Mouse (Mus musculus) kidney, postnatal 0 days (tissue): Measurements from ENCODE around the gene Cyp4x1. TPM values are rescaled to one million over a fixed set of nuclear protein-coding genes. Genes with fewer than 3 reads are reported as not detected.
A peak's percentile ranks its signal among the peaks of the same experiment; 100 is the strongest.

ENCODE experiments used
- ATAC-seq: fragments of 200-750 bp; cut with Nextera tagmentation; replicated peaks from 2 replicates; pipeline ENCODE4 v1.8.0; 2017; ENCODE audit warnings: low read depth, moderate number of reproducible peaks, moderate TSS enrichment, moderate library complexity; ENCODE audit not compliant: low FRiP score
- DNase-seq: peaks from one replicate; pipeline ENCODE4 v3.0.0-alpha.2; 2016; ENCODE audit warnings: low spot score
- H3K27ac ChIP-seq: fragments of 300-500 bp; sonication (generic); 2 replicates; pipeline ENCODE4 v1.5.1; 2014; ENCODE audit warnings: mild to moderate bottlenecking
- H3K27me3 ChIP-seq: fragments of 300-500 bp; sonication (generic); 2 replicates; pipeline ENCODE4 v1.6.1; 2014; ENCODE audit warnings: low read length, mixed read lengths; ENCODE audit not compliant: insufficient read depth
- H3K36me3 ChIP-seq: fragments of 300-500 bp; sonication (generic); 2 replicates; pipeline ENCODE4 v1.6.1; 2014; ENCODE audit warnings: low read length, mixed read lengths; ENCODE audit not compliant: insufficient read depth
- H3K4me1 ChIP-seq: fragments of 300-500 bp; sonication (generic); replicated peaks from 2 replicates; pipeline ENCODE4 v1.6.1; 2014; ENCODE audit warnings: antibody characterized with exemption, low read length, mixed read lengths; ENCODE audit not compliant: insufficient read depth
- H3K4me2 ChIP-seq: fragments of 300-500 bp; sonication (generic); 2 replicates; pipeline ENCODE4 v1.6.1; 2014; ENCODE audit warnings: mild to moderate bottlenecking, low read length, moderate library complexity, mixed read lengths
- H3K4me3 ChIP-seq: fragments of 300-500 bp; sonication (generic); replicated peaks from 2 replicates; pipeline ENCODE4 v1.5.1; 2014; ENCODE audit warnings: low read depth, low read length
- H3K9ac ChIP-seq: fragments of 300-500 bp; sonication (generic); 2 replicates; pipeline ENCODE4 v1.6.1; 2014; ENCODE audit warnings: low read depth, low read length
- H3K9me3 ChIP-seq: fragments of 300-500 bp; sonication (generic); replicated peaks from 2 replicates; pipeline ENCODE4 v1.6.1; 2016; ENCODE audit warnings: low read length, inconsistent platforms, mixed read lengths
- CTCF ChIP-seq: IDR thresholded peaks from 2 replicates; pipeline ENCODE4 v1.5.1; 2016; ENCODE audit warnings: antibody characterized with exemption, low read depth, mild to moderate bottlenecking, moderate library complexity
- WGBS: fragments of 180-500 bp; shearing (Covaris S2); extraction: QIAGEN DNeasy Blood & Tissue Kit; methylation state at CpG from one replicate; pipeline ENCODE4 v1.1.7; 2014; 5-methylcytosine and 5-hydroxymethylcytosine counted together
- polyA plus RNA-seq: library from polyadenylated mRNA; unstranded; fragments of >200 nt; fragmentation: Nextera tagmentation; extraction: Ambion mirVana; gene quantifications from 2 replicates; pipeline ENCODE4 v1.2.1, GENCODE M21; 2015

Cyp4x1 gene
- polyA plus RNA-seq, 1 experiment from 2014 or later: 0.21 TPM

- no peak overlapping the region for H3K9ac ChIP-seq
- H3K4me2 ChIP-seq: no peak overlapping the region
- H3K4me1 ChIP-seq: no peaks in the 10 kb centered on the region
- 94% methylated on average over 1 of the region's 1 CpGs for WGBS
- H3K27ac ChIP-seq: no peak overlapping the region
- DNase-seq (no peak), ATAC-seq (no peak)
- no peaks in the 10 kb centered on the region for H3K36me3 ChIP-seq
- TF ChIP-seq CTCF: no peak
- no peaks in the 10 kb centered on the region for H3K27me3 ChIP-seq
- no peak overlapping the region for H3K4me3 ChIP-seq
- H3K9me3 ChIP-seq: no peaks in the 10 kb centered on the region
Observed at GRCm38 (mm10) chr4:115074789-115075188, 59.3 kb downstream of the Cyp4x1 start.

DNA sequence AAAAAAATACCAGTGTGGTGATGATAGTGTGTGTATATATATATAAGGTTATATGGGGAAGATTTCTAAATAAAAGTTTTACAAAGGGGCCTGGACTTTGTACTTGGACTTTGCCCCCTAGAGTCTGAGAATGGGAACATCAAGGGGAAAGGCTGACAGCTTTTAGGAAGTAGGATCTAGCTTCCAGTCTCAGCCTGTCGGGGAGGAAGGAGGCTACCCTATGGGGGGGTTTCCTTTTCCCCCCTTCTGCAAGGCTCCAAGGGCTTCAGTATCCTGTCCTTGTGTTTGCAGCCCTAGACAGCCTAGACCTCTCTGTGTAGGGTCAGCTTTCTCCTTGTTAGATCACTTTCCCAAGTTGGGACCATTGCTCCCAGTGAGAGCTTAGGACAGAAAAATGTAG is 62.4 kb downstream of the Cyp4x1 start:
- TF ChIP-seq CTCF: peak; percentile 19; the same call in 1 of the 2 replicates
- no peak for DNase-seq
- Histone ChIP-seq H3K4me2 (no peak overlapping the region), H3K36me3 (no peaks in the 10 kb centered on the region), H3K4me1 (no peaks in the 10 kb centered on the region), H3K27me3 (no peaks in the 10 kb centered on the region), H3K9ac (no peak overlapping the region), H3K27ac (no peak overlapping the region), H3K4me3 (no peak overlapping the region), H3K9me3 (no peaks in the 10 kb centered on the region)
- 28% methylated on average over 1 of the region's 1 CpGs for WGBS
- no peak for ATAC-seq

DNA sequence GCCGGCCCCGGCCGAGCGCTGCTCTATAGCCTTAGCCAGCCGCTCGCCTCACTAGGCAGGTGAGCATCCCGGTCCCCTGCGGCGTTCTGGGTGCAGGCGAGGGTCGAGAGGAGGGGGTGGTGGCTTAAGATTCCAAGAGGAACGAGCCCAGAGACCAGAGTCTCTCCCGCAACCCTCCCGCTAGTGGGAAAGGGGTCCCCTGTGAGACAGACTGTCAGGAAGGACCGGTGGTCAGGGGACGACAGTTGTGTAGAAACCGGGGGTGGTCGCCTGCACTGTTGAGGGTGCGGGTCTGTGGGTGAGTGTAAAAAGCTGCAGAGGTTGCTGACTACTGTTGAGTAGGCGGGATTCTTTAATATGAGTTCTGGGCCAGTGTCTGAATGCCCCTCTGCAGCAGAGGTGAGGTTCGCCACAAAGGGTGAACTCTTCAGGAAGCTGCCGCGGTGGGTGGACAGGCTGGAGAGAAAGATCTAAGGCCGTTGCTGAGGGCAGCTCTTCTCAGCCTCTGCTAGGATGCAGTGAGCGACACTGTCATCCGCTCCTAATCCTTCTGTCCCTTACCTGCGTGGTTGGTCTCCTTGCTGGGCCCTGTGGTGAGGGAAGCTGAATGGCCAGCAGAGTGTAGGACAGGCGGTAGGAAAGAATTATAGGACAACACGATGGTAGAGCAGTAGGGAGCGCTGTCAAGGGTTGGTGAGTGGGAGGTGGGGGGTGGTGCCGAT is 70.4 kb downstream of the Cyp4x1 start:
- Histone ChIP-seq H3K4me2 (peak overlapping the region; percentile 97), H3K9ac (peak overlapping the region; percentile 43), H3K36me3 (no peaks in the 10 kb centered on the region), H3K4me3 (peak overlapping the region; percentile 53), H3K4me1 (peaks cover 14% of the 10 kb centered on the region; the same call in 1 of the 2 replicates), H3K9me3 (no peaks in the 10 kb centered on the region), H3K27ac (no peak overlapping the region), H3K27me3 (peaks cover 69% of the 10 kb centered on the region)
- DNase-seq (no peak), ATAC-seq (0 out of 2 replicates have a peak, but pooled peaks have one; percentile 21)
- 3% methylated on average over 31 of the region's 31 CpGs for WGBS
- TF ChIP-seq CTCF: no peak

- Histone ChIP-seq H3K36me3 (no peaks in the 10 kb centered on the region), H3K27me3 (peaks cover 73% of the 10 kb centered on the region), H3K4me3 (peak overlapping the region; percentile 53), H3K9ac (peak overlapping the region; percentile 43), H3K9me3 (no peaks in the 10 kb centered on the region), H3K4me2 (peak overlapping the region; percentile 97), H3K27ac (no peak overlapping the region), H3K4me1 (peaks cover 14% of the 10 kb centered on the region; the same call in 1 of the 2 replicates)
- DNase-seq: peak; percentile 30
- under 1% methylated on average over 57 of the region's 58 CpGs for WGBS
- TF ChIP-seq CTCF: no peak
- ATAC-seq: peak; percentile 77
Observed at GRCm38 (mm10) chr4:115062875-115063517, 71.1 kb downstream of the Cyp4x1 start.

GRCm38 (mm10) chr4:115062540-115062874 is 71.6 kb downstream of the Cyp4x1 start:
- no peaks in the 10 kb centered on the region for H3K36me3 ChIP-seq
- H3K9ac ChIP-seq: peak overlapping the region; percentile 43; the same call in 1 of the 2 replicates
- peak overlapping the region; percentile 97 for H3K4me2 ChIP-seq
- no peak overlapping the region for H3K27ac ChIP-seq
- TF ChIP-seq CTCF: no peak
- H3K4me3 ChIP-seq: peak overlapping the region; percentile 53
- DNase-seq: no peak
- H3K27me3 ChIP-seq: peaks cover 77% of the 10 kb centered on the region
- 1% methylated on average over 9 of the region's 9 CpGs for WGBS
- ATAC-seq: no peak
- no peaks in the 10 kb centered on the region for H3K9me3 ChIP-seq
- peaks cover 14% of the 10 kb centered on the region; the same call in 1 of the 2 replicates for H3K4me1 ChIP-seq

GRCm38 (mm10) chr4:115060753-115061152 is 73.3 kb downstream of the Cyp4x1 start:
- no peak overlapping the region for H3K9ac ChIP-seq
- no peaks in the 10 kb centered on the region for H3K36me3 ChIP-seq
- H3K9me3 ChIP-seq: no peaks in the 10 kb centered on the region
- DNase-seq (no peak), ATAC-seq (no peak)
- 19% methylated on average over 3 of the region's 3 CpGs for WGBS
- TF ChIP-seq CTCF: no peak
- no peak overlapping the region for H3K27ac ChIP-seq
- no peak overlapping the region for H3K4me3 ChIP-seq
- peak overlapping the region; percentile 28; the same call in 1 of the 2 replicates for H3K4me2 ChIP-seq
- H3K27me3 ChIP-seq: peaks cover 83% of the 10 kb centered on the region
- H3K4me1 ChIP-seq: peaks cover 23% of the 10 kb centered on the region; the same call in 1 of the 2 replicates
